Mouse (Mus musculus): ENCODE measurements around the gene Rhd.

- no peak for TF ChIP-seq POLR2A (IDR thresholded peaks at IDR 0.05; ENCODE audit: low read depth, low read length)
- TF ChIP-seq CTCF (conservative IDR thresholded peaks at IDR 0.05; ENCODE audit: insufficient read depth, insufficient read length, low read depth, low read length), result no peak
Measured at GRCm38 (mm10) chr4:134922111-134922924, 58.0 kb downstream of the Rhd start.

All from kidney, adult 2 months (tissue).